Mouse (Mus musculus) olfactory bulb, adult 2 months (tissue): ENCODE data around the gene Nomo1.

Experiments used
- CTCF ChIP-seq: fragments of 200-500 bp; IDR thresholded peaks from 2 replicates; pipeline ENCODE4 v1.5.1; 2012; ENCODE audit warnings: low read depth, mild to moderate bottlenecking, low read length, moderate library complexity; ENCODE audit not compliant: insufficient read depth
- POLR2A ChIP-seq: fragments of 200-500 bp; IDR thresholded peaks from 2 replicates; pipeline ENCODE4 v1.6.1; 2012; ENCODE audit warnings: mild to moderate bottlenecking, low read depth, low read length, moderate library complexity; ENCODE audit not compliant: insufficient read depth

GRCm38 (mm10) chr7:46047873-46048562 is 14.5 kb downstream of the Nomo1 start:
- TF ChIP-seq POLR2A (no peak), CTCF (no peak)
